Mouse (Mus musculus) kidney, adult 2 months (tissue): Measurements from ENCODE around the gene Pitpnb. TPM values are rescaled to one million over a fixed set of nuclear protein-coding genes. Genes with fewer than 3 reads are reported as not detected.

Experiments
- DNase-seq: peaks from one replicate; pipeline ENCODE4 v3.0.0; 2021
- H3K27ac ChIP-seq: fragments of 200-500 bp; 2 replicates; pipeline ENCODE4 v1.5.1; 2012; ENCODE audit warnings: low read depth, low read length, control low read depth, inconsistent platforms; ENCODE audit not compliant: insufficient read depth
- H3K27me3 ChIP-seq: fragments of 200-500 bp; replicated peaks from 2 replicates; pipeline ENCODE4 v1.6.1; 2012; ENCODE audit warnings: mild to moderate bottlenecking, moderate library complexity, low read length, inconsistent platforms; ENCODE audit not compliant: control insufficient read depth, insufficient read depth
- H3K36me3 ChIP-seq: fragments of 200-500 bp; 2 replicates; pipeline ENCODE4 v1.6.1; 2012; ENCODE audit warnings: mild to moderate bottlenecking, moderate library complexity, low read length, inconsistent platforms; ENCODE audit not compliant: control insufficient read depth, insufficient read depth
- H3K4me1 ChIP-seq: fragments of 200-500 bp; 2 replicates; pipeline ENCODE4 v1.6.1; 2011; ENCODE audit warnings: low read length; ENCODE audit not compliant: control insufficient read depth, insufficient read depth
- H3K4me3 ChIP-seq: fragments of 200-500 bp; 2 replicates; pipeline ENCODE4 v1.5.1; 2011; ENCODE audit warnings: mild to moderate bottlenecking, low read depth, low read length, control low read depth; ENCODE audit not compliant: insufficient read depth
- CTCF ChIP-seq: fragments of 200-500 bp; conservative IDR thresholded peaks from 2 replicates; pipeline ENCODE4 v1.5.1; 2011; ENCODE audit warnings: low read depth, mild to moderate bottlenecking, control low read depth, low read length, moderate library complexity, mixed read lengths; ENCODE audit not compliant: insufficient read depth, insufficient read length
- POLR2A ChIP-seq: fragments of 200-500 bp; IDR thresholded peaks from one replicate; pipeline ENCODE4 v1.6.1; 2011; ENCODE audit warnings: low read depth, low read length, control low read depth
- WGBS: fragments of 180-500 bp; shearing (Covaris S2); methylation state at CpG from one replicate; pipeline ENCODE4 v1.1.7; 2018; 5-methylcytosine and 5-hydroxymethylcytosine counted together
- polyA plus RNA-seq: library from polyadenylated mRNA; depleted of rRNA; stranded (reverse); fragments of >200 nt; gene quantifications from 2 replicates; pipeline ENCODE4 v1.2.3, GENCODE M21; 2012

Gene Pitpnb
- polyA plus RNA-seq, 1 experiment = 54.1 TPM

DNA sequence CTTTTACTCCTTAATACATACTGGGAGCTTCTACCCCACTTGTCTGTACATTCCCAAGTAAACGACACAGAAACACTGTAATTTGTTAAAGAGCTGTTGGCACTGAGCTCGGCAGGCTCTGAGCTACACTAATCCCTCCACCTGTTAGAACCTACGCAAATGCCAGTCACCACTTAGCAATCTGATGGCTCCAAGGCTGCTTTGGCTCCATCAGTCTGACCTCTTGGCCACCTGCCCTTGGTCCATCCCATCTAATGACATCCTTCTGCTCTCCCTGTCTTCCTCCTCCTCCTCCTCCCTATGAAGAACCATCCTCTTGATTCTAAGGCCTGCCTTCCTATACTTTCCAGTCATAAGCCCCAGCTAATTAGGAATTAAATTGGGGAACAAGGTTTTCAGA lies 13.0 kb upstream of the Pitpnb start:
- H3K4me1 ChIP-seq = no peaks in the 10 kb centered on the region
- H3K4me3 ChIP-seq = no peak overlapping the region
- TF ChIP-seq CTCF (no peak), POLR2A (no peak)
- H3K27ac ChIP-seq = no peak overlapping the region
- H3K36me3 ChIP-seq = no peaks in the 10 kb centered on the region
- 81% methylated on average over 3 of the region's 3 CpGs for whole genome bisulfite sequencing
- no peaks in the 10 kb centered on the region for H3K27me3 ChIP-seq
- DNase-seq = no peak

GRCm38 (mm10) chr5:111318946-111319345 lies 11.6 kb upstream of the Pitpnb start:
- Histone ChIP-seq H3K4me1 (no peaks in the 10 kb centered on the region), H3K4me3 (no peak overlapping the region), H3K27me3 (no peaks in the 10 kb centered on the region), H3K27ac (no peak overlapping the region), H3K36me3 (no peaks in the 10 kb centered on the region)
- TF ChIP-seq CTCF (no peak), POLR2A (no peak)
- peak; percentile 50 for DNase-seq
- 28% methylated on average over 1 of the region's 1 CpGs for WGBS

- peaks cover 3% of the 10 kb centered on the region; the same call in 1 of the 2 replicates for H3K4me1 ChIP-seq
- no peaks in the 10 kb centered on the region for H3K27me3 ChIP-seq
- H3K27ac ChIP-seq = no peak overlapping the region
- no peak for TF ChIP-seq CTCF
- no peak for TF ChIP-seq POLR2A
- H3K36me3 ChIP-seq = no peaks in the 10 kb centered on the region
- 5% methylated on average over 1 of the region's 1 CpGs for WGBS
- no peak overlapping the region for H3K4me3 ChIP-seq
- DNase-seq = peak; percentile 17
Measured at GRCm38 (mm10) chr5:111325813-111326212, 4.8 kb upstream of the Pitpnb start.

DNA sequence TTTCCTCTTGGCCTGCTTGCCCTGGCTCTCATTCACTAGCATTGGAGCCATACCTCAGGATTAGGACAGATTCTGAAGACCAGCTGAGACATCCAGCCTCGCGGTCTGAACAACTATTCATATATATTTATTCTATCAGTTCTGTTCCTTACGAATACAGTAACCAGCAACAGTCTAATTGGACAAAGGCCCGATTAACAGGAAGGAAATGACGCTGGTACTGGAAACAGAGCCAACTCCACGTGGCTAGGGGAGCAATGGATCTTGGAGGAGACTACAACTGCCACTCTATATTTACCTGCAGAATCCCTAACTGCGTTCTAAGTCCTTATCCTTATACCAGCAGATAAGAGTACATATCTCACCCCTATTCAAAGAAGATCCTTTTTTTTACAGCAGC lies 3.1 kb upstream of the Pitpnb start:
- no peaks in the 10 kb centered on the region for H3K36me3 ChIP-seq
- no peak overlapping the region for H3K27ac ChIP-seq
- no peak overlapping the region for H3K4me3 ChIP-seq
- TF ChIP-seq POLR2A (no peak), CTCF (no peak)
- WGBS = 65% methylated on average over 7 of the region's 7 CpGs
- DNase-seq = peak; percentile 17
- H3K27me3 ChIP-seq = no peaks in the 10 kb centered on the region
- peaks cover 12% of the 10 kb centered on the region for H3K4me1 ChIP-seq

DNA sequence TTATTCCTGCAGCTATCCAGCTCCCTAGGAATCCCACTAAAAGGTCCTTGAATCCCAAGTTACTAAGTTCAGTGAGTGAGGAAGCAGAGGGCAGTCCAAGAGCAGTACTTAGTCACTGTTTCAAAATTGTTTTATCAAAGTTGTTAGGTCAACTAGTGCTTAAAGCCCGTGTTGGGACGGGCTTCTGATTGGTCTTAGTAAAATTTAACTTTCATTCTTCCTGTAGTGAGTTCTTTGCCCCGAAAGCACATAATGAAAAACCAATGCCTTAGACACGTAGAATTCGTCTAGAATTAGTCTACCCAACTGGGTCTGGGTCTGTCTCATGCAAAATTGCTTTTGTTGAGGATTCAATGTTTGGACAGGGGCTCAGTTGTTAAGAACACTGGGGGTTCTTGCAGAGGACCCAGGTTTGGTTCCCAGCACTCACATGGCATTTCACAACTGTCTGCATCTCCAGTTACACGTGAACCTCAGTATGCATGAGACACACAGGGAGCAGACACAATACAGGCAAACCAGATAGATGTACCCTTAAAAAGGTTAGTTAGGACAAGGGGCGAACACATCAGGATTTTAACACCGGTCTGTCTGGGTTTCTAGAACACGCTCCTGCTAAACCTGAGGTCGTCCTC lies 664 bp upstream of the Pitpnb start:
- Histone ChIP-seq H3K27me3 (no peaks in the 10 kb centered on the region), H3K4me1 (peaks cover 14% of the 10 kb centered on the region), H3K36me3 (no peaks in the 10 kb centered on the region), H3K27ac (peak overlapping the region; percentile 91), H3K4me3 (peak overlapping the region; percentile 84)
- peak; percentile 62 for DNase-seq
- WGBS = 10% methylated on average over 10 of the region's 10 CpGs
- no peak for TF ChIP-seq POLR2A
- no peak for TF ChIP-seq CTCF

DNA sequence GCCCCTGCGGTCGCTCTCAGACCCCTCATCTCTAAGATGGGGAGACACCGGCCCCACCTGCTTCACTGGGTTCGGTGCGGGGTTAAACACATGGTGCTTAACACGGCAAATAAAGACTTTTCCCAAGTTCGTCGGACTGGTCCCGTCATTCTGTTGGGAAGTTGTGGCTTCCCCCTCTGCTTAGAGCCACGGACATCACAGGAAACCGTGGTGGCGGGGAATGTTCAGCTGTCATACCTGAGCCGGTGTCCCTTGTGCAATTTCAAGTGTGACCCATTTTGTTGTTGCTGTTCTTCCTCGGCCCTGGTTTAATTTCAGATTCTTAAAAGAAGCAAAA lies 504 bp downstream of the Pitpnb start:
- H3K4me1 ChIP-seq = peaks cover 14% of the 10 kb centered on the region
- no peaks in the 10 kb centered on the region for H3K36me3 ChIP-seq
- DNase-seq = no peak
- TF ChIP-seq CTCF (no peak), POLR2A (no peak)
- H3K4me3 ChIP-seq = peak overlapping the region; percentile 86
- no peaks in the 10 kb centered on the region for H3K27me3 ChIP-seq
- under 1% methylated on average over 14 of the region's 14 CpGs for WGBS
- H3K27ac ChIP-seq = peak overlapping the region; percentile 67

DNA sequence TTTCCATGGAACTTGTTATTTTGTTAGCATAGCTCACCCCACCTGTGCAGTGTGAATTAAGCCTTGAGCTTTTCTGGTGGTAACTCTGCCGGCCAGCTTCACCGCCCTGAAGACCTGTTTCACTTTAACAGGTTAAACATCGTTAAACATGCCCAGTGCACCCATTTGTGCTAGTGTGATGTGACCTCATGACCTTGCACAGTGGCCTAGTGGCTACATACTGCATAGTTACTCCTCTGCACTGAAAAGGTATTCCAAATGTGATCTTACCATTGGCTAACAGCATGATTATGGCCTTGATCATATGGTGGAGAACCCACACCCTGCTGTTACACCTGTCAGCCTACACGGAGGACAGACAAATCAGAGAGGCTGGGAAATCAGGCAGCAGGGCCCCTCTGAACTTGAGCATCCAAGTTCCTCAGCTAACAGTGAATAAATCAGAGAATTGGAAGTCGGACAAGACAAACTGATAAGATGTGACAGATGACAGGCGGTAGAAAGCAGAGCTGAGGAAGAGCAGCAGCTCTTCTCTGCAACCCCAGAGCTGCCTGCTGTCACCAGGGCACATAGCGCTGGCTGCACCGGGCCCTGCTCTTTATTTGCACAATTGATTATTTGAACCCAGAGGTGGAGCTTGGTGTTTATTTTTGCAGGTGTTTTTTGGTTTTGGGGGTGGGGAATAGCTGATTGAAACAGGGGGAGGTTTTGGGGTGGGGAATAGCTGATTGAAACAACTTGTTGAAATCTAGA lies 5.6 kb downstream of the Pitpnb start:
- no peak overlapping the region for H3K27ac ChIP-seq
- no peaks in the 10 kb centered on the region for H3K27me3 ChIP-seq
- peaks cover 11% of the 10 kb centered on the region for H3K4me1 ChIP-seq
- no peak overlapping the region for H3K4me3 ChIP-seq
- no peak for DNase-seq
- no peak for TF ChIP-seq POLR2A
- TF ChIP-seq CTCF = no peak
- WGBS = 76% methylated on average over 8 of the region's 8 CpGs
- H3K36me3 ChIP-seq = peaks cover 1% of the 10 kb centered on the region; the same call in 1 of the 2 replicates
